Mouse (Mus musculus) heart, embryonic 16.5 days (tissue): ENCODE data around the gene Foxc2. TPM values are rescaled to one million over a fixed set of nuclear protein-coding genes. Genes with fewer than 3 reads are reported as not detected.
A peak's percentile ranks its signal among the peaks of the same experiment; 100 is the strongest.

Experiments used
- ATAC-seq: fragments of 200-750 bp; cut with Nextera tagmentation; replicated peaks from 2 replicates; pipeline ENCODE4 v1.8.0; 2017; ENCODE audit warnings: moderate number of reproducible peaks; ENCODE audit not compliant: insufficient read depth, low FRiP score; ENCODE audit errors: extremely low read depth
- H3K27ac ChIP-seq: fragments of 300-500 bp; sonication (generic); 2 replicates; pipeline ENCODE4 v1.5.1; 2014; ENCODE audit warnings: mild to moderate bottlenecking, low read length, control low read depth, moderate library complexity
- H3K27me3 ChIP-seq: fragments of 300-500 bp; sonication (generic); 2 replicates; pipeline ENCODE4 v1.6.1; 2014; ENCODE audit warnings: low read length, mixed read lengths; ENCODE audit not compliant: control insufficient read depth, insufficient read depth
- H3K36me3 ChIP-seq: fragments of 300-500 bp; sonication (generic); 2 replicates; pipeline ENCODE4 v1.6.1; 2014; ENCODE audit not compliant: control insufficient read depth, insufficient read depth
- H3K4me1 ChIP-seq: fragments of 300-500 bp; sonication (generic); 2 replicates; pipeline ENCODE4 v1.6.1; 2014; ENCODE audit warnings: low read length, mixed read lengths; ENCODE audit not compliant: control insufficient read depth, insufficient read depth
- H3K4me2 ChIP-seq: fragments of 300-500 bp; sonication (generic); 2 replicates; pipeline ENCODE4 v1.6.1; 2014; ENCODE audit warnings: low read depth, mild to moderate bottlenecking, control low read depth, low read length
- H3K4me3 ChIP-seq: fragments of 300-500 bp; sonication (generic); 2 replicates; pipeline ENCODE4 v1.5.1; 2014; ENCODE audit warnings: mild to moderate bottlenecking, control low read depth, low read length
- H3K9ac ChIP-seq: fragments of 300-500 bp; sonication (generic); 2 replicates; pipeline ENCODE4 v1.6.1; 2014; ENCODE audit warnings: low read length, control low read depth
- H3K9me3 ChIP-seq: fragments of 300-500 bp; sonication (generic); replicated peaks from 2 replicates; pipeline ENCODE4 v1.6.1; 2016; ENCODE audit warnings: low read length; ENCODE audit not compliant: control insufficient read depth
- WGBS: fragments of 180-500 bp; shearing (Covaris S2); extraction: QIAGEN DNeasy Blood & Tissue Kit; methylation state at CpG from one replicate; pipeline ENCODE4 v1.1.7; 2014; 5-methylcytosine and 5-hydroxymethylcytosine counted together
- polyA plus RNA-seq: library from polyadenylated mRNA; unstranded; fragments of >200 nt; fragmentation: Nextera tagmentation; extraction: Ambion mirVana; gene quantifications from 2 replicates; pipeline ENCODE4 v1.2.1, GENCODE M21; 2015

The Foxc2 gene
- polyA plus RNA-seq, 1 experiment from 2014 or later, result 4.4 TPM

DNA sequence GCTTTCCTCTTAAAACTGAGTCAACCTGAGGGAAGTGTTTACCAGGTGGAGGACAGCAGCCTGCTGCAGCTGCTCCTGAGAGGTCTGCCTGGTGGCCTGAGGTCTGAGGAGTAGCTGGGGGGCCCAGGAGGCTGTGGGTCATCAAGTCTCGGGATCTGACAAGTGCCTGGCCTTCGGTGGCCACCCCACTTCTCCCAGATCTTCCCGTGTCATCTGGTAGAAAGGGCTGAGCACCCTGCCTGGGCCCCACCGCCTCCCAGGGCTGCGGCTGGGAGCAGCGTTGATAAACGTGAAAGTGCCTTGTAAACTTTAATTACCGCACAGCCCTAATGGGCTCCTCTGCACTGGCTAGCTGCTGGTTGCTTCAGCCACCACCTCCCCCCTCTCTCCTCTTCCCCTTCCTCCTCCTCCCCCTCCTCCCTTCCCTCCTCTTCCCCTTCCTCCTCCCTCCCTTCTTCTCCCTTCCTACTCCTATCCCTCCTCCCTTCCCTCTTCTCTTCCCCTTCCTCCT is 32.7 kb downstream of the Foxc2 start:
- no peak overlapping the region for H3K27ac ChIP-seq
- H3K9me3 ChIP-seq, result no peaks in the 10 kb centered on the region
- peaks cover 8% of the 10 kb centered on the region for H3K4me1 ChIP-seq
- no peaks in the 10 kb centered on the region for H3K36me3 ChIP-seq
- no peak for ATAC-seq
- no peak overlapping the region for H3K9ac ChIP-seq
- peaks cover 5% of the 10 kb centered on the region for H3K27me3 ChIP-seq
- no peak overlapping the region for H3K4me3 ChIP-seq
- 21% methylated on average over 8 of the region's 8 CpGs for WGBS
- no peak overlapping the region for H3K4me2 ChIP-seq

DNA sequence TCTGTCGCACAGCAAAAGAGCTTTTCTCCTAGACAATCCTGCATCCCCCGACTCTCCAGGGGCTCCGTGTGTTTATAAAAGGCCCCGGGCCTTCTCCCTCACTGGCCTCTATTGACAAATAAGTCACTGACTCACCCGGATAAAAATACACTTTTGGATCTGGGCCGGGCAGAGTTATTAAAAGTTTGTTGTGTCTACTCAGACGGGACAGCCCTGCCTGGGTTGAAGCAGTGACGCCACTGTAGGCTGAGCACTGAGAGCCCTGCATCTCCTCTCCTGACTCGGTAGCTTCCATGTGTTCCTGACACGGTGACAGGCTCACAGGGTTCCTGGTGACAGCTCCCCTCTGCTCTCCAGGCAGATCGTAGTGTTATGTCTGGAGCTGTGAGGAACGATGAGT is 36.4 kb downstream of the Foxc2 start:
- Histone ChIP-seq H3K27ac (no peak overlapping the region), H3K4me3 (no peak overlapping the region), H3K4me2 (0 out of 2 replicates have a peak overlapping the region, but pooled peaks have one; percentile 7), H3K36me3 (no peaks in the 10 kb centered on the region), H3K9me3 (no peaks in the 10 kb centered on the region), H3K9ac (no peak overlapping the region), H3K27me3 (peaks cover 3% of the 10 kb centered on the region), H3K4me1 (peaks cover 8% of the 10 kb centered on the region)
- WGBS, result 20% methylated on average over 12 of the region's 12 CpGs
- ATAC-seq, result peak; percentile 28; the same call in 1 of the 2 replicates

DNA sequence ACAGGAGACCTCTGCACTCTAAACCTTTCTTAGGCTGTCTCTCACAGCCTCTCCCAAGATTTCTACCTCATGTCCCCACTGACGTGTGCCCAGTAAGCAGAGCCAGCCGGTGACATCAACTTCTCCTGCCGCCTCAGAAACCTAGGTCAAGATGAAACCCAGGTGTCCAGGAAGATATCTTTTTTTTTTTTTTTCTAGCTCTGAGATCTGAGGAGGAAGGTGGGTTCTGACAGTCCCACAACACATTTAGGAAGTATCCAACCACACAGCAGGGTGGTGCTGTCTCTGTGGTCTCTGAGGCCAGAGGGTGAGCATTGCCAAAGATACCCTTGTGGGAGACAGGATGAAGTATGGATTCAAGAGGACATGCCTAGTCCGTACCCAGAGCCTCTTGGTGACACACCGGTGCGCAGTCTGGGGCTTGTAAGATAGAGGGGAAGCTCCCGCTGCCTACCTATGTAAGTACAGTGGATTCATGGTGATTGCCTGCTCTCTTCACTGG is 41.1 kb downstream of the Foxc2 start:
- Histone ChIP-seq H3K27ac (no peak overlapping the region), H3K36me3 (no peaks in the 10 kb centered on the region), H3K4me2 (no peak overlapping the region), H3K4me3 (no peak overlapping the region), H3K9me3 (no peaks in the 10 kb centered on the region), H3K27me3 (peaks cover 3% of the 10 kb centered on the region), H3K9ac (no peak overlapping the region), H3K4me1 (peaks cover 15% of the 10 kb centered on the region)
- 80% methylated on average over 7 of the region's 7 CpGs for WGBS
- ATAC-seq, result no peak

DNA sequence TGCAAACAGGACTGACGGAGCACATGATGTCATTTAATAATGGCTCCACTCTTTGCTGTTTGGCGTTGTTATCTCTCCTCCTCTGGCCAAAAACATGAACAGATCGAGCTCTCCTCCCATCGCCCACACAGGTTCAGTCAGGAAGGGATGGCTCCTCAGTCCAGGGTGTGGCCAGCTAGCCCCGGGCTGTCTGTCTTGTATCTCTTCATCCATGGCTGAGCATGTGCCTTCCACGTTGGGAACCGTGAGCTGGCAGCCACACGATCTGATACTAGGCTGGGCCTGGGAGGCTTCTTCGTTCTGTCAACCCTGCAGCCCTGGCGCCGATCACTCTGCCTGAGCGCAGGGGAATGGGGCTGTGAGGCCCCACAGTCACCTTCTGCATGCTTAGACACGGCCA is 42.8 kb downstream of the Foxc2 start:
- WGBS, result 43% methylated on average over 13 of the region's 13 CpGs
- Histone ChIP-seq H3K27ac (no peak overlapping the region), H3K4me2 (no peak overlapping the region)

DNA sequence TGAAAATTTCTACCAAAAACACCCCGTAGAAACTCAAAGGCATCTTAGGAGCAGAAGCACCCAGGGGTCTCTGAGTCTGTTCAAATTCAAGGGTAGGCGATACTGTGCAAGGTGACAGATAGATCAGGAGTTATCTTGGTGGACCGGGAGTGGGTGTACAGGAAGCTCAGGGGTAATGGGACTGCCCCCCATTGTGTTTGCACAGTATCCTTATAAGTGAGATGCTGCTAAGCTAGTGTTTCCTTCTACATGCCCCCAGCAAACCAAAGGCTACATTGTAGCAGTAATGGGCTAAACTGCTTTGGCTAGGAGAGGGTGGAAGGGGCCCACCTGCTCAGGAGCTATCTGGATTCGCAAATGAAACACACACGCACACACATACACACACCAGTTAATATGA is 45.5 kb downstream of the Foxc2 start:
- Histone ChIP-seq H3K4me3 (no peak overlapping the region), H3K4me1 (peaks cover 19% of the 10 kb centered on the region), H3K27me3 (no peaks in the 10 kb centered on the region; the same call in 1 of the 2 replicates), H3K4me2 (no peak overlapping the region), H3K9ac (no peak overlapping the region), H3K27ac (no peak overlapping the region), H3K9me3 (no peaks in the 10 kb centered on the region), H3K36me3 (no peaks in the 10 kb centered on the region)
- no peak for ATAC-seq
- WGBS, result 84% methylated on average over 5 of the region's 5 CpGs

More for the DNA sequence above, 42.8 kb downstream of the Foxc2 start:
- Histone ChIP-seq H3K27me3 (no peaks in the 10 kb centered on the region; the same call in 1 of the 2 replicates), H3K36me3 (no peaks in the 10 kb centered on the region), H3K9ac (0 out of 2 replicates have a peak overlapping the region, but pooled peaks have one; percentile 14), H3K9me3 (no peaks in the 10 kb centered on the region), H3K4me3 (no peak overlapping the region), H3K4me1 (peaks cover 10% of the 10 kb centered on the region)
- ATAC-seq, result no peak

DNA sequence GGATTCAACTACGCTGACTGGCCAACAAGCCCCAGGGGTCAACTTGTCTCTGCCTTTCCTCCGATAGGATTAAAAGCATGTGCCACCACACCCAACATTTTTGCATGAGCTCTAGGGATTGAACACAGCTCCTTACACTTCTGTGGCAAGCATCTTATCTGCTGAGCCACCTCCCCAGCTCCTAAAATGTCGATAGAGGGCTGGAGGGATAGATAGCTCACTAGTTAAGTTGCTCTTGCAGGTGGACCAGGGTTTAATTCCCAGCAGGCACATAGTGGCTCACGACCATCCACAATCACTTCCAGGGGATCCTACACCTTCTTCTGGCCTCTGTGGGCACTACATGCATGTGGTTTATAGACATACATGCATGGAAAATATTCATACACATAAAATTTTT is 46.4 kb downstream of the Foxc2 start:
- H3K36me3 ChIP-seq, result no peaks in the 10 kb centered on the region
- H3K27me3 ChIP-seq, result no peaks in the 10 kb centered on the region; the same call in 1 of the 2 replicates

DNA sequence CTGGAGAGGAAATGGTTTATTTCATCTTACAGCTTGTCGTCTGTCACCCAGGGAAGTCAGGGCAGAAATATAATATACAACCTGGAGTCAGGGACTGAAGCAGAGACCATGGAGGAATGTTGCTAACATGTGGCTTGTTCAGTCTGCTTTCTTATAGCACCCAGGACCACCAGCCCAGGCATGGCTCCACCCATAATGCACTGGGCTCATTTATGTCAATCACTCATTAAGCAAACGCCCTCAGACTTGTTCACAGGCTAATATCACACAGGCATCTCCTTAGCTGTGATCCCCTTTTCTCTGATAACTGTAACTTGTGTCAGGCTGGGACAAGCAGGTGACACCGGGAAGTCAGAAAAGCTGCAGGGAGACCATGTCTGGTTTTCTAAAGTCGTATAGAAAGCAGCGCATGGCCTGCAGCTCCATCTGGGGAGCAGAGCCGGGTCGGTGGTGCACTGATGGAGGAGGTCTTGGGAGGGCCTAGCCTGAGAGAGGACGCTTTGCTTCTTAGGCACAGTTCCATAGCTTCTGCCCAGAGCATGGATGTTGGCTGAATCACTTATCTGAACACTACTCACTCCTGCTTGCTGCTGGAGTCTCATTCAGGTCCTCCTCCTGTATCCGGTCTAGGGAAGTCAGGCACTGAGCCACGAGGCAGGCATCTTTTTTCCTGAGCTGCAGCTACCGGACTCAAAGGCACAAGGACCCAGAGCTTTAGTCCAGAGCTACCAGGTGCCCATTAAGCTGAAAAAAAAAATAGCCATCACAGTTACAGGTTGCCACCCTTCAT is 47.1 kb downstream of the Foxc2 start:
- Histone ChIP-seq H3K4me2 (no peak overlapping the region), H3K9ac (no peak overlapping the region), H3K27ac (no peak overlapping the region), H3K4me1 (peaks cover 17% of the 10 kb centered on the region), H3K27me3 (no peaks in the 10 kb centered on the region), H3K4me3 (no peak overlapping the region), H3K36me3 (no peaks in the 10 kb centered on the region), H3K9me3 (no peaks in the 10 kb centered on the region)
- 54% methylated on average over 11 of the region's 11 CpGs for WGBS
- ATAC-seq, result 0 out of 2 replicates have a peak, but pooled peaks have one; percentile 34

More for the DNA sequence above, 46.4 kb downstream of the Foxc2 start:
- Histone ChIP-seq H3K9me3 (no peaks in the 10 kb centered on the region), H3K27ac (no peak overlapping the region), H3K4me1 (peaks cover 19% of the 10 kb centered on the region), H3K9ac (no peak overlapping the region), H3K4me3 (no peak overlapping the region), H3K4me2 (no peak overlapping the region)
- ATAC-seq, result no peak
- WGBS, result 61% methylated on average over 4 of the region's 4 CpGs

DNA sequence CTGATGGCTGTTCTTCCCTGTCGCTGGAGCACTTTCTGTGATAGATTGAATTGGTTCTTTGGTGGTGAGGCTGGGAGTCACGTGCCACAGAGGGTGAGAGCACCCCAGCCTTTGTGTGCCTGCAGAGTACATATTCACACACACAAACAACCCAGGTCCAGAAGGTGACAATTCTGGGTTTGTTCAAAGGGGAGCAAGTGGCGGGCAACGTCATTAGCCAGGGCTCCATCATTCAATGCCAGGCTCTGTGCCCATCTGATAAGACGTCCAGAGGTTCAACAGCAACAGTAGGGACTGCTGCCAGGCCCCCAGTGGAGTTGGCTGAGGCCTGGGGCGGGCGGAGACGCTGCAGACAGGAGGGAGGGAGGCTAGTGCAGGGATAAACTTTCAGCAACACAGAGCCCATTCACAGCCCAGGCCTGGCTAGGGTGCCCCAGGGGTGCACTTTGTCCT is 48.1 kb downstream of the Foxc2 start:
- Histone ChIP-seq H3K9ac (no peak overlapping the region), H3K36me3 (no peaks in the 10 kb centered on the region)
- 18% methylated on average over 8 of the region's 8 CpGs for WGBS

DNA sequence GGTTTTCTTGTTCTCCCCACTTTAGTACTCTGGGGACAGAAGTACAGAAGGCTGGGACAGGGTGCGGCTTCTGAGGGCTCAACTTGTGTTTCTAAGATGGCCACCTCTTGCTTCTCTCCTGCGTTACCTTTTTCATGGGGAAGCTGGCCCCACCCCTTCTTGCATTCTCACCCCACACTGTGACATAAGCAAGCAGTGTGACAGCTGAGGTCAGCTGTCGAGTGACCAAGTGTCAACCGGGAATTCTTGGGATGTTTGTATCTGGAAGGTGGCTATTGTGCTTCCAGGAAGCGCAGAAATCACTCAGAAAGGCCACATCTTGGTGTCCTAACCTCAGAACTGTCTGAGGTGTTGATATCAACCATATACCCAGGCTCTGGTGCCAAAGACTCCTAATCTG is 52.1 kb downstream of the Foxc2 start:
- Histone ChIP-seq H3K4me2 (no peak overlapping the region), H3K9me3 (no peaks in the 10 kb centered on the region), H3K27ac (no peak overlapping the region), H3K4me1 (peaks cover 21% of the 10 kb centered on the region), H3K27me3 (no peaks in the 10 kb centered on the region), H3K36me3 (no peaks in the 10 kb centered on the region), H3K9ac (no peak overlapping the region), H3K4me3 (no peak overlapping the region)
- 53% methylated on average over 5 of the region's 5 CpGs for WGBS
- ATAC-seq, result no peak

More for the DNA sequence above, 48.1 kb downstream of the Foxc2 start:
- H3K9me3 ChIP-seq, result no peaks in the 10 kb centered on the region
- no peak overlapping the region for H3K4me3 ChIP-seq
- no peak overlapping the region for H3K27ac ChIP-seq
- H3K27me3 ChIP-seq, result no peaks in the 10 kb centered on the region
- peaks cover 13% of the 10 kb centered on the region for H3K4me1 ChIP-seq
- ATAC-seq, result peak; percentile 61; the same call in 1 of the 2 replicates
- H3K4me2 ChIP-seq, result no peak overlapping the region
